Mouse (Mus musculus) heart, embryonic 11.5 days (tissue): ENCODE measurements around the gene Smad1. TPM values are rescaled to one million over a fixed set of nuclear protein-coding genes. Genes with fewer than 3 reads are reported as not detected.

Experiments used
- polyA plus RNA-seq: library from polyadenylated mRNA; unstranded; fragments of >200 nt; fragmentation: Nextera tagmentation; extraction: Ambion mirVana; gene quantifications from 2 replicates; pipeline ENCODE4 v1.2.1, GENCODE M21; 2014

Smad1 gene
- polyA plus RNA-seq, 1 experiment from 2014 or later = 23.0 TPM

Other genes starting within 250 kb of the Smad1 start
- gene 1700011L22Rik, start 150.9 kb downstream of the Smad1 start, polyA plus RNA-seq = not detected in 2 replicates
- gene Mmaa, start 104.6 kb downstream of the Smad1 start, polyA plus RNA-seq = 9.4 and 9.6 TPM in 2 replicates
- 26.5 and 27.0 TPM in 2 replicates for gene Otud4, start 240.1 kb upstream of the Smad1 start, polyA plus RNA-seq